Mouse (Mus musculus) cortical plate, adult 2 months (tissue): Measurements from ENCODE around the gene Spc25. TPM values are rescaled to one million over a fixed set of nuclear protein-coding genes. Genes with fewer than 3 reads are reported as not detected.
A peak's percentile ranks its signal among the peaks of the same experiment; 100 is the strongest.

Source experiments
- H3K27ac ChIP-seq: fragments of 200-500 bp; 2 replicates; pipeline ENCODE4 v1.5.1; 2012; ENCODE audit warnings: low read length, control low read depth, inconsistent platforms; ENCODE audit not compliant: insufficient read depth
- H3K4me1 ChIP-seq: fragments of 200-500 bp; 2 replicates; pipeline ENCODE4 v1.6.1; 2011; ENCODE audit warnings: low read length; ENCODE audit not compliant: control insufficient read depth, insufficient read depth
- H3K4me3 ChIP-seq: fragments of 200-500 bp; 2 replicates; pipeline ENCODE4 v1.5.1; 2011; ENCODE audit warnings: mild to moderate bottlenecking, low read length, control low read depth; ENCODE audit not compliant: insufficient read depth
- CTCF ChIP-seq: fragments of 200-500 bp; IDR thresholded peaks from 2 replicates; pipeline ENCODE4 v1.5.1; 2011; ENCODE audit warnings: mild to moderate bottlenecking, control low read depth, low read length; ENCODE audit not compliant: insufficient read depth; ENCODE audit errors: extremely low read depth
- POLR2A ChIP-seq: fragments of 200-500 bp; IDR thresholded peaks from 2 replicates; pipeline ENCODE4 v1.6.1; 2011; ENCODE audit warnings: mild to moderate bottlenecking, low read length, control low read depth; ENCODE audit not compliant: insufficient read depth; ENCODE audit errors: extremely low read depth
- polyA plus RNA-seq: library from polyadenylated mRNA; depleted of rRNA; stranded (reverse); fragments of >200 nt; gene quantifications from 2 replicates; pipeline ENCODE4 v1.2.3, GENCODE M21; 2012

Spc25 gene
- polyA plus RNA-seq, 1 experiment: 1.1 TPM

- no peak overlapping the region for H3K27ac ChIP-seq
- TF ChIP-seq CTCF (no peak), POLR2A (no peak)
Observed at GRCm38 (mm10) chr2:69224724-69225123, 18.7 kb upstream of the Spc25 start.

DNA sequence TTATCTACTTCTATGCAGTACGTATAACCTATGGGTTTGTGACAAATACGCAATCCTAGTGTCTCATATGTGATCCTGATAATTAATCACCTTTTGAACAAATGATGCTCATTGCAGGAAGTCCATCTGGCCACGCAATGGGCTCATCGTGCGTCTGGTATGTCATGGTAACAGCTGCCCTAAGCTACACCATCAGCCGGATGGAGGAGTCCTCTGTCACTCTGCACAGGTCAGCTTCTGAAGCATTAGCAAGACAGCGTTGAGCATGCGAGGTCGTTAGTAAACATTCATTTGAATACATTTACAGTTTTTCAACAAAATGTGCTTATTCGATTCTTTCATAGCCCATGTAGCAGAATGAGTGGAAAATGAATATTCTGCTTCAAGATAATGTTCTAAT, 16.8 kb upstream of the Spc25 start:
- H3K4me3 ChIP-seq: no peak overlapping the region
- H3K4me1 ChIP-seq: no peaks in the 10 kb centered on the region
- no peak for TF ChIP-seq CTCF
- no peak for TF ChIP-seq POLR2A
- no peak overlapping the region for H3K27ac ChIP-seq

More at GRCm38 (mm10) chr2:69224724-69225123, 18.7 kb upstream of the Spc25 start:
- H3K4me1 ChIP-seq: no peaks in the 10 kb centered on the region
- no peak overlapping the region for H3K4me3 ChIP-seq

DNA sequence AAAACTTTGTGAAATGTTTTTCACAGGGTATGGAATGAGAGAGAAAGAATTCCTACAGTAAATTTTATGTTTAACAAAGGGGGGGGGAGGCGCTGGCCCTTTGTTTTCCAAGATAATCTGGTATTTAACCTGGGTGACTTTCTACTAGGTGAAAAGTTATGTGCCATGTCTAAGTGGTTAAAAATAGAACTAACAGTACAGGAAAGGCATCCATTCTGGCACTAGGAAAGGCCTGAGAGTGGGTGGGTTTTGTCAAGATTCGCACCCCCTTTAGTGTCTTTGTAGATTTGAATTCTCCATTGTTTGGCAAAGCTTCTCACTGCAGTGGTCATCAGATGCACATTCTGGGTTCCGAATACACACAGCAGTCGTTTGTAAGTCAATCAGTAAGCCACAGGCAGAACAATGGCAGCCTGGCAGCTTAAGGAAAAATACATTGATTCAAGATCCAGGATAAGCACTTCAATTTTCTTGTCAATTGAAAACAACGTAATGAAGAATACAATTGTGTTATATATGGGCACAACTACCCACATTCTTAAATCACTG, 15.9 kb upstream of the Spc25 start:
- no peak overlapping the region for H3K27ac ChIP-seq
- no peak overlapping the region for H3K4me3 ChIP-seq
- H3K4me1 ChIP-seq: no peaks in the 10 kb centered on the region
- TF ChIP-seq CTCF: no peak
- no peak for TF ChIP-seq POLR2A

- H3K4me1 ChIP-seq: no peaks in the 10 kb centered on the region
- no peak for TF ChIP-seq POLR2A
- TF ChIP-seq CTCF: no peak
- no peak overlapping the region for H3K4me3 ChIP-seq
- no peak overlapping the region for H3K27ac ChIP-seq
Observed at GRCm38 (mm10) chr2:69215242-69215641, 9.2 kb upstream of the Spc25 start.

DNA sequence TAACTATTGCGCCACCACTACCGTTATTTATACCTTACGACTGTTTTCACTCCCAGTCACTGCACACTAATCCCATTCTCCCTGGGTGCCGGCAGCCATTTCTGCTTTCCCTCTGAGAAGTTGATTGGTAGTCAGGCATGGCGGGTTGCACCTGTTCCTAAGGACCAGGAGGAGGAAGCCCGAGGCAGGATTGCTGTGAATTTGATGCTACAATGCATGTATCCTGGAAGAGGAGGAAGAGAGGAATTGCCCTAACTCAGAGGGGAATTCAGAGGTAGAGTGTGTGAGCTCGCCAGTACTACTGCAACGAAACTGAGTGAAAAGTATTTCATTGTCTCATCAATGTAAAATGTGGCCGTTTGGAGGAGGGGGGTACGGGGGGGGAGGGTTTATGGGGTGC, 6.7 kb upstream of the Spc25 start:
- H3K4me1 ChIP-seq: no peaks in the 10 kb centered on the region
- no peak overlapping the region for H3K4me3 ChIP-seq
- TF ChIP-seq POLR2A (no peak), CTCF (no peak)
- H3K27ac ChIP-seq: no peak overlapping the region

DNA sequence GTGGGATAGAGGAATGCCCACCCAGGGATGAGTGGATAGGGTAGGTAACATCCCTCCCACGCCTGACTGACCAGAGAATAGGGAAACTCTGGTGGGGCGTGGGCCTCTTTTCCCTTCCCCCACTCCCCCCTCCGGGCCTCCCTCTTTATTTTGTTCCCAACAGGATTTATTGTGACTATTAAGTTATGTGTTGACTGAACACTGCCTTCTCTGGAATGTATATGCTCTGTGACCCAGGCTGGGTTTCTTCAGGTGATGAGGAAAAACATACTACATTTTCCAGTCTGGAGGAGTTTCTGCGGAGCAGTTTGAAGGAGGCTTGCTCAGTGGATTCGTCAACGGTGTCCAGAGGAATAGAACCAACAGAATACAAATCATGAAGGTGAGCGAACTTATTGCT, 4.8 kb upstream of the Spc25 start, which contains the start of gene G6pc2:
G6pc2 (plus strand) TSS at position 301 of the 400 bp plus-strand sequence.
- TF ChIP-seq POLR2A: no peak
- no peak for TF ChIP-seq CTCF
- Histone ChIP-seq H3K4me3 (no peak within 1 kb of the TSS), H3K4me1 (no peaks in the 10 kb centered on the region), H3K27ac (no peak within 1 kb of the TSS)

GRCm38 (mm10) chr2:69209684-69210083, 3.7 kb upstream of the Spc25 start:
- Histone ChIP-seq H3K4me3 (no peak overlapping the region), H3K4me1 (no peaks in the 10 kb centered on the region), H3K27ac (no peak overlapping the region)
- no peak for TF ChIP-seq POLR2A

DNA sequence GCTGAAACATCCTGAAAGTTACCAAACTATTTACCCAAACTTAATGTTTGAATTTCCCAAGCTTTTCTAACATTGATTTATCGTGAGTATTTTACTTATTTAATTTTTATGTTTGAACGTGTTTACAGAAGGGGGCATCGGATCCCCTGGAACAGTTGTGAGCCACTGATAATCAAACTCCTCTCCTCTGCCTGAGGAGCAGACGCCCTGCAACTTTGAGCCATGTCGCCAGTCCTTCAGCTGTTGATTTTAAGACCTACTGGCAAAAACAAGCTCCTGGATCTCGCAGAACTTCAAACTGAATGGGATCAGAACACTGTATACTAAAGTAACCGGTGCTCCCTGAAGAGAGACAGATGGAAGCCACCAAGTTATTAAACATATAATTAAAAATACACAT, 529 bp upstream of the Spc25 start:
- Histone ChIP-seq H3K4me1 (no peaks in the 10 kb centered on the region), H3K4me3 (no peak overlapping the region), H3K27ac (no peak overlapping the region)
- no peak for TF ChIP-seq CTCF
- TF ChIP-seq POLR2A: no peak

DNA sequence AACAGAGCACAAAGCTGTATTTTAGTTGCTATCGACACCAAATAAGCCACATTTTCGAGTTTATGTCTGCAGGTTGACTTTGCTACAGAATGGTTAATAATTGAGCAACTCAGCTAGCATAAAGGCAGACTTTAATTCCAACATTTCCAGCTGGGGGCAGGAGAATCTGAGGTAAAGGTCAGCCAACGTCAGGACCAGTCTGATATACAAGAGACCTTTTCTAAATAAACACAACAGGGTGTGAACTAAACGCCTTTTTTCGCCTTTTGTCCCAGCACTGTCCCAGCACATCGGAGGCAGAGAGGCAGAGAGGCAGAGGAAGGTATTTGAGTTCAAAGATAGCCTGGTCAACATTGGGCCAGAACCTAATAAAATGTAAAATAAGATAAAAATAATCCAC, 809 bp downstream of the Spc25 start:
- no peaks in the 10 kb centered on the region for H3K4me1 ChIP-seq
- no peak overlapping the region for H3K27ac ChIP-seq
- H3K4me3 ChIP-seq: peak overlapping the region; percentile 35; the same call in 1 of the 2 replicates
- TF ChIP-seq POLR2A (no peak), CTCF (no peak)

- Histone ChIP-seq H3K27ac (no peak overlapping the region), H3K4me1 (peaks cover 3% of the 10 kb centered on the region; the same call in 1 of the 2 replicates), H3K4me3 (no peak overlapping the region)
- TF ChIP-seq CTCF (no peak), POLR2A (no peak)
Observed at GRCm38 (mm10) chr2:69193555-69193954, 12.4 kb downstream of the Spc25 start.
